Mouse (Mus musculus) spleen, adult 2 months (tissue): ENCODE measurements at regions not wholly inside any gene's neighbourhood (a gene's known extent, or its start where the extent isn't known, plus 50 kb on each side); places are given as distances from the start of the nearest gene placed in this dataset.

Experiments
- DNase-seq, 2 experiments: peaks; one replicate each; pipeline versions ENCODE4 v3.0.0 to v3.0.0-alpha.2; 2012 to 2021; ENCODE audit warnings: low spot score in 2 of 2, low read depth in 1 of 2
- H3K27ac ChIP-seq: fragments of 200-500 bp; 2 replicates; pipeline ENCODE4 v1.5.1; 2012; ENCODE audit warnings: low read length, inconsistent platforms; ENCODE audit not compliant: insufficient read depth
- H3K27me3 ChIP-seq: fragments of 200-500 bp; 2 replicates; pipeline ENCODE4 v1.6.1; 2012; ENCODE audit warnings: mild to moderate bottlenecking, moderate library complexity, low read length, inconsistent platforms; ENCODE audit not compliant: control insufficient read depth, insufficient read depth
- H3K36me3 ChIP-seq: fragments of 200-500 bp; 2 replicates; pipeline ENCODE4 v1.6.1; 2012; ENCODE audit warnings: mild to moderate bottlenecking, low read length, inconsistent platforms; ENCODE audit not compliant: control insufficient read depth, insufficient read depth
- H3K4me1 ChIP-seq: fragments of 200-500 bp; 2 replicates; pipeline ENCODE4 v1.6.1; 2011; ENCODE audit warnings: inconsistent platforms; ENCODE audit not compliant: control insufficient read depth, insufficient read depth, insufficient read length
- H3K4me3 ChIP-seq: fragments of 200-500 bp; 2 replicates; pipeline ENCODE4 v1.5.1; 2011; ENCODE audit warnings: mild to moderate bottlenecking, inconsistent platforms; ENCODE audit not compliant: insufficient read depth, insufficient read length; ENCODE audit errors: extremely low read depth
- CTCF ChIP-seq: fragments of 200-500 bp; IDR thresholded peaks from 2 replicates; pipeline ENCODE4 v1.5.1; 2011; ENCODE audit warnings: mild to moderate bottlenecking, inconsistent platforms; ENCODE audit not compliant: insufficient read depth, insufficient read length, insufficient replicate concordance; ENCODE audit errors: extremely low read depth
- POLR2A ChIP-seq: fragments of 200-500 bp; IDR thresholded peaks from 2 replicates; pipeline ENCODE4 v1.6.1; 2011; ENCODE audit warnings: low read depth, low read length, inconsistent platforms
- WGBS: fragments of 180-500 bp; shearing (Covaris S2); methylation state at CpG from one replicate; pipeline ENCODE4 v1.1.7; 2018; 5-methylcytosine and 5-hydroxymethylcytosine counted together

GRCm38 (mm10) chr13:115535900-115536299, 434.1 kb upstream of the Itga1 start:
- no peaks in the 10 kb centered on the region for H3K4me1 ChIP-seq
- 84% methylated on average over 3 of the region's 3 CpGs for WGBS
- H3K27ac ChIP-seq, result no peak overlapping the region
- no peaks in the 10 kb centered on the region for H3K36me3 ChIP-seq
- no peaks in the 10 kb centered on the region for H3K27me3 ChIP-seq
- no peak overlapping the region for H3K4me3 ChIP-seq
- no peak for TF ChIP-seq CTCF
- DNase-seq, result no peak

DNA sequence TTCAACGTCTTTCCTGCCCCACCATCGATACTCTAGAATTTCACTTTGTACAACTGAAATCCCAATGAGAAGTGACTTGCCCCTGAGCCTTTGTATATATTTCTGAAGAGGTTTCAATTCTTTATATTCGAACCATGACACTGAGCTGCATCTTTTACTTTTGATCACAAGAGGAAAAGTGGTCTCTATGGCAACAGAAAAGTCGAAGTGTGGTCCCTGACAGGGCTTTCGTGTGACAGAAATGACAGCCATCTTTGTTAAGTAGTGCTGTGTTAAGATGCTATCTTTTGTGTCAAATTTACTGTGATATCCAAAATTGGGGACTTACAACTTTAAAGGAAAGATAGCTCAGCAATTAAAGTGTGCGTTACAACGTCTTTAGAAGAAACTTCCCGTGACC, 412.1 kb upstream of the Itga1 start:
- Histone ChIP-seq H3K27me3 (no peaks in the 10 kb centered on the region), H3K4me3 (no peak overlapping the region)
- whole genome bisulfite sequencing, result 86% methylated on average over 8 of the region's 8 CpGs

GRCm38 (mm10) chr13:115512214-115512613, 410.4 kb upstream of the Itga1 start:
- H3K36me3 ChIP-seq, result no peaks in the 10 kb centered on the region
- no peaks in the 10 kb centered on the region for H3K27me3 ChIP-seq
- no peaks in the 10 kb centered on the region for H3K4me1 ChIP-seq
- TF ChIP-seq POLR2A (no peak), CTCF (no peak)
- no peak overlapping the region for H3K27ac ChIP-seq
- no peak for DNase-seq
- no peak overlapping the region for H3K4me3 ChIP-seq

More for the DNA sequence above, 412.1 kb upstream of the Itga1 start:
- no peak for TF ChIP-seq CTCF
- no peak for TF ChIP-seq POLR2A
- no peak for DNase-seq
- no peak overlapping the region for H3K27ac ChIP-seq
- no peaks in the 10 kb centered on the region for H3K4me1 ChIP-seq
- H3K36me3 ChIP-seq, result no peaks in the 10 kb centered on the region

DNA sequence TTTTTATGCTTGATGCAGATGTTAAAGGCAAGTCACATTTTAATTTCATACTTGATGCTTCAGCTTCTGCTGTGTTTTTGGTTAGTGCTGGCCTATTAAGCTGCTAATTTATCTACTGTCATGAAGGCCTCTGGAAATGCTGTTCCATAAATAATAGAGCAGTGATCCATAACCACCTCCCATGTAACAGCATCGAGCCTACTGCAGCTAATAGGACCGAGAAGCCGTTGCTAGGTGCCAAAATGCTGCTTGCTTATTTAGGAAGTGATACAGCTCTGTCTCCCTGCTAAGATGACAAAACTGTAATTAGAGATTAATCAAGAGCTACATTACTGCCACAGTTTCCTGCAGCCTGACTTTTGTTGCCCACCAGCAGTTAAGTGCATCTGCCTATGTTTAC, 406.9 kb upstream of the Itga1 start:
- H3K27ac ChIP-seq, result no peak overlapping the region
- 77% methylated on average over 3 of the region's 3 CpGs for WGBS

GRCm38 (mm10) chr13:115494399-115494798, 392.6 kb upstream of the Itga1 start:
- Histone ChIP-seq H3K4me1 (no peaks in the 10 kb centered on the region), H3K4me3 (no peak overlapping the region), H3K27me3 (no peaks in the 10 kb centered on the region), H3K27ac (no peak overlapping the region), H3K36me3 (no peaks in the 10 kb centered on the region)
- WGBS, result 84% methylated on average over 4 of the region's 4 CpGs
- DNase-seq, result no peak
- TF ChIP-seq POLR2A, result no peak
- no peak for TF ChIP-seq CTCF

More for the DNA sequence above, 406.9 kb upstream of the Itga1 start:
- DNase-seq, result no peak
- no peaks in the 10 kb centered on the region for H3K4me1 ChIP-seq
- no peaks in the 10 kb centered on the region for H3K27me3 ChIP-seq
- no peak for TF ChIP-seq CTCF
- TF ChIP-seq POLR2A, result no peak
- no peaks in the 10 kb centered on the region for H3K36me3 ChIP-seq
- no peak overlapping the region for H3K4me3 ChIP-seq

GRCm38 (mm10) chr13:115475861-115476260, 374.1 kb upstream of the Itga1 start:
- Histone ChIP-seq H3K27ac (no peak overlapping the region), H3K4me1 (no peaks in the 10 kb centered on the region), H3K36me3 (no peaks in the 10 kb centered on the region), H3K4me3 (no peak overlapping the region), H3K27me3 (no peaks in the 10 kb centered on the region)
- DNase-seq, result no peak
- 45% methylated on average over 2 of the region's 2 CpGs for WGBS
- TF ChIP-seq CTCF (no peak), POLR2A (no peak)

DNA sequence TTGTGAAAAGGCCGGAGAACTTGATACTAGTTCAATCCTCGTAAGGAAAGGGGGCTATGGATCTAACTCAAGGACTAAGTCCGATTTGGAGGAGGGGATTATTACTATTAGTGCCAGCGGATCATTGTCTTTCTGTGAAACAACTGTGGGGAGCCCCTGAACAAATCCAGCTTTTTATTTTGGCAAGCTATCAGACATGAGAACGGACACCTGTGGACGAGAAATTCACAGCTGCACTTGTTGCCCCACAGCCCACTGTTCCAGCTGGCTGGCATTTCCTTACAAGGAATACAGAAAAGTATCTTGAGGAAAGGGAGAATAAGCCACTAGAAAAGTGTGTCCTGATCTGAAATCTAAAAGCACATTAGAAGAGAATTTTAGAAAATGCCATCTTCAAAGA, 363.9 kb upstream of the Itga1 start:
- Histone ChIP-seq H3K36me3 (no peaks in the 10 kb centered on the region), H3K4me3 (no peak overlapping the region), H3K27ac (no peak overlapping the region), H3K4me1 (no peaks in the 10 kb centered on the region), H3K27me3 (no peaks in the 10 kb centered on the region)
- TF ChIP-seq POLR2A (no peak), CTCF (no peak)
- 81% methylated on average over 6 of the region's 6 CpGs for WGBS
- DNase-seq, result no peak
